Mouse (Mus musculus): Measurements from ENCODE around the gene Arhgef2. TPM values are rescaled to one million over a fixed set of nuclear protein-coding genes. Genes with fewer than 3 reads are reported as not detected.

Arhgef2 gene
- polyA plus RNA-seq, 2 experiments: 8.9 to 10.1 TPM

DNA sequence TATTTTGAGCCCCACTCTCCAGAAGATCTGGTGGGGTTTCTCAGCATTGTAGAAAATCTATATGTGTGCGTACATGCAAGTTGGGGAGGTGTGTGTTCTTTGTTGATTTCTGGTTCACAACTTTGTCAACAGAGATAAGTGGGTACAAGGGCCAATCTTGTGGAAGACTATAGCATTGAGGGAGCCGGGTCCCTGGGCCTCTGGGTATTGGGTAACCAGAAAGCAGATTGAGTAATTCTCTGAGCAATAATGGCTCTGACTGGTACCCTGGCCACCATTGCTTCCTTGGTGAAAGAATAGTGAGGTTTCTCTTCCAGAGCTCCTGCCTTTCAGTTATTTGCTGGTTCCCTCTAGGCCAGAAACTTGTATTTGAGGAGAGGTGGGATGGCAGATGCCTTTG lies 36.7 kb upstream of the Arhgef2 start:
- H3K4me1 ChIP-seq (replicated peaks; ENCODE audit: control insufficient read depth in 2 of 2, insufficient read depth in 2 of 2, low read length in 1 of 2): peaks cover 0 to 6% of the 10 kb centered on the region in 2 experiments; a peak in 1 of 4 replicates
- no peaks in the 10 kb centered on the region for H3K9me3 ChIP-seq (ENCODE audit: control insufficient read depth, low read length)
- H3K27ac ChIP-seq: no peak overlapping the region
- H3K4me3 ChIP-seq (ENCODE audit: insufficient read depth in 1 of 2, low read depth in 2 of 2, low read length in 2 of 2): no peak overlapping the region
- H3K9ac ChIP-seq (replicated peaks): no peak overlapping the region
- peak; percentile 53 for ATAC-seq (ENCODE audit: insufficient read depth)
- no peak for DNase-seq (ENCODE audit: low read depth in 3 of 3, low spot score in 3 of 3)
- 63% methylated on average over 2 of the region's 2 CpGs for WGBS (ENCODE audit: insufficient replicate concordance)
- H3K27me3 ChIP-seq (ENCODE audit: control insufficient read depth, insufficient read depth, low read length): no peaks in the 10 kb centered on the region
- no peak overlapping the region for H3K4me2 ChIP-seq (ENCODE audit: low read depth)
- TF ChIP-seq EP300 (IDR thresholded peaks at IDR 0.05; ENCODE audit: low read depth): no peak
- TF ChIP-seq CTCF (IDR thresholded peaks at IDR 0.05; ENCODE audit: low read depth): no peak
- H3K36me3 ChIP-seq (replicated peaks; ENCODE audit: control insufficient read depth, insufficient read depth, low read depth): peaks cover 26% of the 10 kb centered on the region

DNA sequence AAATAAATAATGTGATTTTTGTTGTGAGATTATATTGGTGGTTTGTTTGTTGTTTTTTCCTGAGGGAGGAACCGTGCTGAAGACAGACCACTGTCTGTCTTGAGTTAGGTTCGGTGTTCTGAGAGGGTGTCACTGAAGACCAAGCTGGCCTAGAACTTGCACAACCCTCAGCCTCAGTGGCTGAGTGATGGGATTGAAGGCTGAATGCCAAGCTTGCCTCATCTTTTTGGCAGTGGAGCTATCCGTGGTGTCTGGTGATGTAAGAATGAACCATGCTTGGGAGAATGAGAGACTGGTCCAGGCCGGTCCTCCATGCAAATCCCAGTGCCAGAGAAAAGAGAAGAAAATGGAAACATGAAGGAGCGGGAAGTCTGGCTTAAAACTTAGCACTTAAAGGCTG lies 36.1 kb upstream of the Arhgef2 start:
- peaks cover 22% of the 10 kb centered on the region for H3K36me3 ChIP-seq (replicated peaks; ENCODE audit: control insufficient read depth, insufficient read depth, low read depth)

GRCm38 (mm10) chr3:88570341-88570740 lies 35.4 kb upstream of the Arhgef2 start:
- H3K4me2 ChIP-seq (ENCODE audit: low read depth): no peak overlapping the region
- H3K9me3 ChIP-seq (ENCODE audit: control insufficient read depth, low read length): no peaks in the 10 kb centered on the region
- WGBS (ENCODE audit: insufficient replicate concordance): 80% methylated on average over 10 of the region's 10 CpGs
- peaks cover 0 to 6% of the 10 kb centered on the region in 2 experiments; a peak in 1 of 4 replicates for H3K4me1 ChIP-seq (replicated peaks; ENCODE audit: control insufficient read depth in 2 of 2, insufficient read depth in 2 of 2, low read length in 1 of 2)
- ATAC-seq (ENCODE audit: insufficient read depth): no peak
- H3K4me3 ChIP-seq (ENCODE audit: insufficient read depth in 1 of 2, low read depth in 2 of 2, low read length in 2 of 2): no peak overlapping the region
- no peak for DNase-seq (ENCODE audit: low read depth in 3 of 3, low spot score in 3 of 3)
- TF ChIP-seq EP300 (IDR thresholded peaks at IDR 0.05; ENCODE audit: low read depth) (no peak), CTCF (IDR thresholded peaks at IDR 0.05; ENCODE audit: low read depth) (no peak)
- peaks cover 22% of the 10 kb centered on the region for H3K36me3 ChIP-seq (replicated peaks; ENCODE audit: control insufficient read depth, insufficient read depth, low read depth)
- no peaks in the 10 kb centered on the region for H3K27me3 ChIP-seq (ENCODE audit: control insufficient read depth, insufficient read depth, low read length)
- no peak overlapping the region for H3K27ac ChIP-seq
- H3K9ac ChIP-seq (replicated peaks): no peak overlapping the region

More for the DNA sequence above, 36.1 kb upstream of the Arhgef2 start:
- no peaks in the 10 kb centered on the region for H3K27me3 ChIP-seq (ENCODE audit: control insufficient read depth, insufficient read depth, low read length)
- H3K4me1 ChIP-seq (replicated peaks; ENCODE audit: control insufficient read depth in 2 of 2, insufficient read depth in 2 of 2, low read length in 1 of 2): peaks cover 0 to 6% of the 10 kb centered on the region in 2 experiments; a peak in 1 of 4 replicates
- no peak overlapping the region for H3K4me3 ChIP-seq (ENCODE audit: insufficient read depth in 1 of 2, low read depth in 2 of 2, low read length in 2 of 2)
- H3K9me3 ChIP-seq (ENCODE audit: control insufficient read depth, low read length): no peaks in the 10 kb centered on the region
- 80% methylated on average over 5 of the region's 5 CpGs for WGBS (ENCODE audit: insufficient replicate concordance)
- H3K9ac ChIP-seq (replicated peaks): no peak overlapping the region
- no peak overlapping the region for H3K4me2 ChIP-seq (ENCODE audit: low read depth)
- no peak for TF ChIP-seq CTCF (IDR thresholded peaks at IDR 0.05; ENCODE audit: low read depth)
- no peak for TF ChIP-seq EP300 (IDR thresholded peaks at IDR 0.05; ENCODE audit: low read depth)
- DNase-seq (ENCODE audit: low read depth in 3 of 3, low spot score in 3 of 3) (no peak), ATAC-seq (ENCODE audit: insufficient read depth) (no peak)
- no peak overlapping the region for H3K27ac ChIP-seq

- H3K9ac ChIP-seq (replicated peaks): no peak overlapping the region
- TF ChIP-seq EP300 (IDR thresholded peaks at IDR 0.05; ENCODE audit: low read depth) (no peak), CTCF (IDR thresholded peaks at IDR 0.05; ENCODE audit: low read depth) (no peak)
- H3K4me2 ChIP-seq (ENCODE audit: low read depth): no peak overlapping the region
- peaks cover 0 to 6% of the 10 kb centered on the region in 2 experiments; a peak in 1 of 4 replicates for H3K4me1 ChIP-seq (replicated peaks; ENCODE audit: control insufficient read depth in 2 of 2, insufficient read depth in 2 of 2, low read length in 1 of 2)
- 56% methylated on average over 1 of the region's 1 CpGs for WGBS (ENCODE audit: insufficient replicate concordance)
- H3K9me3 ChIP-seq (ENCODE audit: control insufficient read depth, low read length): no peaks in the 10 kb centered on the region
- no peaks in the 10 kb centered on the region for H3K27me3 ChIP-seq (ENCODE audit: control insufficient read depth, insufficient read depth, low read length)
- H3K27ac ChIP-seq: no peak overlapping the region
- peaks cover 13% of the 10 kb centered on the region for H3K36me3 ChIP-seq (replicated peaks; ENCODE audit: control insufficient read depth, insufficient read depth, low read depth)
- ATAC-seq (ENCODE audit: insufficient read depth): no peak
- H3K4me3 ChIP-seq (ENCODE audit: insufficient read depth in 1 of 2, low read depth in 2 of 2, low read length in 2 of 2): no peak overlapping the region
- no peak for DNase-seq (ENCODE audit: low read depth in 3 of 3, low spot score in 3 of 3)
These were observed 33.9 kb upstream of the Arhgef2 start for GRCm38 (mm10) chr3:88571856-88572255.

DNA sequence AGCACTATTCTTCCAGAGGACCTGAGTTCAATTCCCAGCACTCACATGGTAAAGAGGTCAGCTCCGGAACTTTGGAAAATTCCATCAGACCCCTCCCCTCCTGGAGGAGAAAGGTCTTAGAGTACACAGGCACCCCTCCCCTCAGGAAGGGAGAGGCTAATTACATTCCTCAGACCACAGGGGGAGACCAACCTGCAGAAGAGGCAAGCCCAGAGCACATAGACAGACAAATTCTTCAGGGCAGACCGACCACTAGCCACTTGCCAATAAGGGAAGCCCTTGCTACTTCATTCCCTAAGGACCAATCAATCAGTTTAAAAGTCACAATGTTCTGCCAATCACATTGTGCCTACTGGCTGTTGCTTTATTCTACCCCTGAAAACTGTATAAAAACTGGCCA lies 32.9 kb upstream of the Arhgef2 start:
- 74% methylated on average over 2 of the region's 2 CpGs for WGBS (ENCODE audit: insufficient replicate concordance)
- Histone ChIP-seq H3K27me3 (ENCODE audit: control insufficient read depth, insufficient read depth, low read length) (no peaks in the 10 kb centered on the region), H3K4me1 (replicated peaks; ENCODE audit: control insufficient read depth in 2 of 2, insufficient read depth in 2 of 2, low read length in 1 of 2) (peaks cover 0 to 4% of the 10 kb centered on the region in 2 experiments; a peak in 1 of 4 replicates), H3K9ac (replicated peaks) (no peak overlapping the region), H3K4me2 (ENCODE audit: low read depth) (no peak overlapping the region), H3K27ac (no peak overlapping the region), H3K9me3 (ENCODE audit: control insufficient read depth, low read length) (no peaks in the 10 kb centered on the region), H3K4me3 (ENCODE audit: insufficient read depth in 1 of 2, low read depth in 2 of 2, low read length in 2 of 2) (no peak overlapping the region), H3K36me3 (replicated peaks; ENCODE audit: control insufficient read depth, insufficient read depth, low read depth) (peaks cover 7% of the 10 kb centered on the region)
- TF ChIP-seq CTCF (IDR thresholded peaks at IDR 0.05; ENCODE audit: low read depth): no peak
- no peak for DNase-seq (ENCODE audit: low read depth in 3 of 3, low spot score in 3 of 3)
- ATAC-seq (ENCODE audit: insufficient read depth): no peak
